Mouse (Mus musculus) kidney, postnatal 0 days (tissue): ENCODE measurements around the gene Ip6k3. TPM values are rescaled to one million over a fixed set of nuclear protein-coding genes. Genes with fewer than 3 reads are reported as not detected.

Experiments used
- ATAC-seq: fragments of 200-750 bp; cut with Nextera tagmentation; replicated peaks from 2 replicates; pipeline ENCODE4 v1.8.0; 2017; ENCODE audit warnings: low read depth, moderate number of reproducible peaks, moderate TSS enrichment, moderate library complexity; ENCODE audit not compliant: low FRiP score
- DNase-seq: peaks from one replicate; pipeline ENCODE4 v3.0.0-alpha.2; 2016; ENCODE audit warnings: low spot score
- H3K27ac ChIP-seq: fragments of 300-500 bp; sonication (generic); 2 replicates; pipeline ENCODE4 v1.5.1; 2014; ENCODE audit warnings: mild to moderate bottlenecking
- H3K27me3 ChIP-seq: fragments of 300-500 bp; sonication (generic); 2 replicates; pipeline ENCODE4 v1.6.1; 2014; ENCODE audit warnings: low read length, mixed read lengths; ENCODE audit not compliant: insufficient read depth
- H3K36me3 ChIP-seq: fragments of 300-500 bp; sonication (generic); 2 replicates; pipeline ENCODE4 v1.6.1; 2014; ENCODE audit warnings: low read length, mixed read lengths; ENCODE audit not compliant: insufficient read depth
- H3K4me1 ChIP-seq: fragments of 300-500 bp; sonication (generic); replicated peaks from 2 replicates; pipeline ENCODE4 v1.6.1; 2014; ENCODE audit warnings: antibody characterized with exemption, low read length, mixed read lengths; ENCODE audit not compliant: insufficient read depth
- H3K4me2 ChIP-seq: fragments of 300-500 bp; sonication (generic); 2 replicates; pipeline ENCODE4 v1.6.1; 2014; ENCODE audit warnings: mild to moderate bottlenecking, low read length, moderate library complexity, mixed read lengths
- H3K4me3 ChIP-seq: fragments of 300-500 bp; sonication (generic); replicated peaks from 2 replicates; pipeline ENCODE4 v1.5.1; 2014; ENCODE audit warnings: low read depth, low read length
- H3K9ac ChIP-seq: fragments of 300-500 bp; sonication (generic); 2 replicates; pipeline ENCODE4 v1.6.1; 2014; ENCODE audit warnings: low read depth, low read length
- H3K9me3 ChIP-seq: fragments of 300-500 bp; sonication (generic); replicated peaks from 2 replicates; pipeline ENCODE4 v1.6.1; 2016; ENCODE audit warnings: low read length, inconsistent platforms, mixed read lengths
- CTCF ChIP-seq: IDR thresholded peaks from 2 replicates; pipeline ENCODE4 v1.5.1; 2016; ENCODE audit warnings: antibody characterized with exemption, low read depth, mild to moderate bottlenecking, moderate library complexity
- WGBS: fragments of 180-500 bp; shearing (Covaris S2); extraction: QIAGEN DNeasy Blood & Tissue Kit; methylation state at CpG from one replicate; pipeline ENCODE4 v1.1.7; 2014; 5-methylcytosine and 5-hydroxymethylcytosine counted together
- polyA plus RNA-seq: library from polyadenylated mRNA; unstranded; fragments of >200 nt; fragmentation: Nextera tagmentation; extraction: Ambion mirVana; gene quantifications from 2 replicates; pipeline ENCODE4 v1.2.1, GENCODE M21; 2015

Ip6k3 gene
- polyA plus RNA-seq, 1 experiment from 2014 or later = 0.43 TPM

DNA sequence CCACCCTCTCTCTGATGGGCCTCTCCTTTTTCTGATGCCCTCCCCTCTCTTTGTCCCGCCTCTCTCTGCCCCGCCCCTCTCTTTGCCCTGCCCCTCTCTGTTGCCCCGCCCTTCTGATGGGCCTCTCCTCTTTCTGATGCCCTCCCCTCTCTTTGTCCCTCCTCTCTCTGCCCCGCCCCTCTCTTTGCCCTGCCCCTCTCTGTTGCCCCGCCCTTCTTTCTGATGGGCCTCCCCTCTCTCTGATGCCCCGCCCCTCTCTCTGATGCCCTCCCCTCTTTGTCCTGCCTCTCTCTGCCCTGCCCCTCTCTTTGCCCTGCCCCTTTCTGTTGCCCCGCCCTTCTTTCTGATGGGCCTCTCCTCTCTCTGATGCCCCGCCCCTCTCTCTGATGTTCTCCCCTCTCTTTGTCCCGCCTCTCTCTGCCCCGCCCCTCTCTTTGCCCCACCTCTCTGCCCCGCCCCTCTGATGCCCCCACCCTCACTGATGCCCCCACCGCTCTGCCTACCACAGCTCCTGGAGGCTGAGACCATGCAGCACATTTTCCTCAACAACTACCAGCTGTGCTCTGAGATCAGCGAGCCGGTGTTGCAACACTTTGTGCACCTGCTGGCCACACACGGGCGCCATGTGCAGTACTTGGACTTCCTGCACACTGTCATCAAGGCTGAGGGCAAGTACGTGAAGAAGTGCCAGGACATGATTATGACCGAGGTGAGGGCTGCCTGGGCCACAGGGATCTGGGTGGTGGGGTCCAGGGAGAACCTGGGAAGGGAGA lies 61.7 kb downstream of the Ip6k3 start:
- H3K9me3 ChIP-seq = no peaks in the 10 kb centered on the region
- no peaks in the 10 kb centered on the region for H3K27me3 ChIP-seq
- no peak overlapping the region for H3K4me3 ChIP-seq
- no peak overlapping the region for H3K4me2 ChIP-seq
- DNase-seq = peak; percentile 39
- H3K36me3 ChIP-seq = peaks cover 30% of the 10 kb centered on the region
- no peak overlapping the region for H3K9ac ChIP-seq
- ATAC-seq = no peak
- 80% methylated on average over 18 of the region's 18 CpGs for WGBS
- H3K27ac ChIP-seq = no peak overlapping the region
- no peak for TF ChIP-seq CTCF
- H3K4me1 ChIP-seq = no peaks in the 10 kb centered on the region

DNA sequence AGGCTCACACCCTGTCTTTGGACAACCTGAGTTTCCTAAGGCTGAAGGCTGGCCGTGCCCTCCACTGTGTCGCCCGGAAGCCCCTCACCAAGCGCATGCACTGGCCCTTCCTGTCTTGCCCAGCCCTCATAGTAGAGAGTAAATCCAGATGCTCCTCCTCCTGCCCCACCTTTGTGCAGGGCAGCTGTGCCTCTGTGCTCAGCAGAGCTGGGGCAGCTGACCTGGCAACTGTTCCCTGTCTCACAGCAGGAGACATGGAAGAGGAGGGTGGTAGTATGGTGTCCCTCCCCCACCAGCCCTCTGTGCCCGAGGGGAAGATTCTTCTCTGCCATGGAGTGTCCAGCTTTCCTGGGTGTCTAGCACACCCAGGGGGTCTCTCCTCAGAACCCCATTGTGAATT lies 65.9 kb downstream of the Ip6k3 start:
- Histone ChIP-seq H3K27me3 (no peaks in the 10 kb centered on the region), H3K27ac (no peak overlapping the region), H3K4me1 (no peaks in the 10 kb centered on the region), H3K4me3 (no peak overlapping the region), H3K9ac (no peak overlapping the region), H3K36me3 (peaks cover 13% of the 10 kb centered on the region; the same call in 1 of the 2 replicates), H3K4me2 (no peak overlapping the region), H3K9me3 (no peaks in the 10 kb centered on the region)
- ATAC-seq = no peak
- WGBS = 73% methylated on average over 5 of the region's 5 CpGs
- no peak for TF ChIP-seq CTCF
- DNase-seq = no peak

- Histone ChIP-seq H3K27ac (no peak overlapping the region), H3K4me3 (no peak overlapping the region), H3K9ac (no peak overlapping the region), H3K4me1 (no peaks in the 10 kb centered on the region), H3K4me2 (no peak overlapping the region), H3K27me3 (no peaks in the 10 kb centered on the region), H3K9me3 (no peaks in the 10 kb centered on the region), H3K36me3 (peaks cover 17% of the 10 kb centered on the region)
- ATAC-seq (no peak), DNase-seq (peak; percentile 42)
- TF ChIP-seq CTCF = peak; percentile 64
- 30% methylated on average over 13 of the region's 13 CpGs for WGBS
These were observed 71.9 kb downstream of the Ip6k3 start for GRCm38 (mm10) chr17:27095690-27096089.

Other genes with a start within 250 kb of the Ip6k3 start
- 8.8 and 9.8 TPM in 2 replicates for gene Phf1, start 234.7 kb downstream of the Ip6k3 start, polyA plus RNA-seq
- 226 and 227 TPM in 2 replicates for gene Cuta, start 228.2 kb downstream of the Ip6k3 start, polyA plus RNA-seq
- gene Syngap1, start 226.5 kb downstream of the Ip6k3 start, polyA plus RNA-seq = 0.78 and 0.99 TPM in 2 replicates
- 11.1 and 12.1 TPM in 2 replicates for gene Zbtb9, start 194.6 kb downstream of the Ip6k3 start, polyA plus RNA-seq
- gene Bak1, start 138.8 kb downstream of the Ip6k3 start, polyA plus RNA-seq = 6.3 and 6.7 TPM in 2 replicates
- gene Itpr3, start 110.5 kb downstream of the Ip6k3 start, polyA plus RNA-seq = 4.1 and 4.2 TPM in 2 replicates
- gene Uqcc2, start 33.9 kb downstream of the Ip6k3 start, polyA plus RNA-seq = 286 and 315 TPM in 2 replicates
- gene Lemd2, start 36.7 kb upstream of the Ip6k3 start, polyA plus RNA-seq = 14.0 and 18.0 TPM in 2 replicates